Mouse (Mus musculus) megakaryocyte, adult 5-6 weeks (primary cell): ENCODE data around the gene 3110021N24Rik. TPM values are rescaled to one million over a fixed set of nuclear protein-coding genes. Genes with fewer than 3 reads are reported as not detected.
A peak's percentile ranks its signal among the peaks of the same experiment; 100 is the strongest.
"Not testable (repeated sequence)": the region's sequence is repeated elsewhere in the genome, so short reads cannot be mapped to it uniquely, and the experiment has no call there.

Experiments used
- ATAC-seq: 2 replicates; pipeline ENCODE4 v1.8.0; 2016; ENCODE audit warnings: mild to moderate bottlenecking, inconsistent platforms; ENCODE audit not compliant: poor library complexity, severe bottlenecking
- total RNA-seq, 2 experiments: library from RNA; stranded (forward) in 1 of 2; stranded (reverse) in 1 of 2; fragments of 153-499, 151-499 nt in 1 of 2; fragments of 221-1000, 200-1000 nt in 1 of 2; gene quantifications; 2 replicates each; pipeline versions ENCODE4 v1.2.3 to v1.2.4; 2015 to 2017

The 3110021N24Rik gene
- total RNA-seq (2015) (0.46 TPM in 1 of 2 replicates, not detected in the other), total RNA-seq (2017) (0.33 and 0.49 TPM in 2 replicates)

GRCm38 (mm10) chr4:108719349-108719748 is at the start of gene 3110021N24Rik:
3110021N24Rik (plus strand) TSS chr4:108719649.
- no peak for ATAC-seq

GRCm38 (mm10) chr4:108686156-108686555 is 33.3 kb upstream of the 3110021N24Rik start:
- ATAC-seq: no peak

GRCm38 (mm10) chr4:108687098-108687497 is 32.4 kb upstream of the 3110021N24Rik start:
- not testable (repeated sequence) for ATAC-seq

GRCm38 (mm10) chr4:108690479-108690878 is 29.0 kb upstream of the 3110021N24Rik start:
- no peak for ATAC-seq

- no peak for ATAC-seq
These were observed 28.0 kb upstream of the 3110021N24Rik start for GRCm38 (mm10) chr4:108691469-108691868.

GRCm38 (mm10) chr4:108696934-108697333 is 22.5 kb upstream of the 3110021N24Rik start:
- peak; percentile 54; the same call in 1 of the 2 replicates for ATAC-seq

- no peak for ATAC-seq
These were observed 11.2 kb upstream of the 3110021N24Rik start for GRCm38 (mm10) chr4:108708209-108708608.

- ATAC-seq: no peak
These were observed 1.9 kb downstream of the 3110021N24Rik start for GRCm38 (mm10) chr4:108721245-108721784.

- no peak for ATAC-seq
These were observed 4.7 kb downstream of the 3110021N24Rik start for GRCm38 (mm10) chr4:108724102-108724501.

- no peak for ATAC-seq
These were observed 11.0 kb downstream of the 3110021N24Rik start for GRCm38 (mm10) chr4:108730450-108730849.

- no peak for ATAC-seq
These were observed 12.1 kb downstream of the 3110021N24Rik start for GRCm38 (mm10) chr4:108731582-108731981.

- no peak for ATAC-seq
These were observed 26.9 kb downstream of the 3110021N24Rik start for GRCm38 (mm10) chr4:108746160-108746873.

- ATAC-seq: no peak
These were observed 40.1 kb downstream of the 3110021N24Rik start for GRCm38 (mm10) chr4:108759583-108759982.

- ATAC-seq: peak; percentile 59
These were observed 49.1 kb downstream of the 3110021N24Rik start for GRCm38 (mm10) chr4:108768527-108768926.

GRCm38 (mm10) chr4:108779763-108780056 is 60.3 kb downstream of the 3110021N24Rik start:
- ATAC-seq: 0 out of 2 replicates have a peak, but pooled peaks have one; percentile 8

GRCm38 (mm10) chr4:108780057-108780863 is 60.8 kb downstream of the 3110021N24Rik start, which contains the start of gene Zfyve9:
Zfyve9 (minus strand) TSS chr4:108780798.
- ATAC-seq: peak; percentile 95

- ATAC-seq: no peak
These were observed 61.4 kb downstream of the 3110021N24Rik start for GRCm38 (mm10) chr4:108780864-108781205.

GRCm38 (mm10) chr4:108781596-108781995 is 62.1 kb downstream of the 3110021N24Rik start:
- no peak for ATAC-seq

GRCm38 (mm10) chr4:108782421-108783085 is 63.1 kb downstream of the 3110021N24Rik start:
- no peak for ATAC-seq

GRCm38 (mm10) chr4:108789258-108789936 is 69.9 kb downstream of the 3110021N24Rik start:
- peak; percentile 86 for ATAC-seq
